7 mouse cellular contexts compared by ENCODE assay signal in the genomic region with DNA sequence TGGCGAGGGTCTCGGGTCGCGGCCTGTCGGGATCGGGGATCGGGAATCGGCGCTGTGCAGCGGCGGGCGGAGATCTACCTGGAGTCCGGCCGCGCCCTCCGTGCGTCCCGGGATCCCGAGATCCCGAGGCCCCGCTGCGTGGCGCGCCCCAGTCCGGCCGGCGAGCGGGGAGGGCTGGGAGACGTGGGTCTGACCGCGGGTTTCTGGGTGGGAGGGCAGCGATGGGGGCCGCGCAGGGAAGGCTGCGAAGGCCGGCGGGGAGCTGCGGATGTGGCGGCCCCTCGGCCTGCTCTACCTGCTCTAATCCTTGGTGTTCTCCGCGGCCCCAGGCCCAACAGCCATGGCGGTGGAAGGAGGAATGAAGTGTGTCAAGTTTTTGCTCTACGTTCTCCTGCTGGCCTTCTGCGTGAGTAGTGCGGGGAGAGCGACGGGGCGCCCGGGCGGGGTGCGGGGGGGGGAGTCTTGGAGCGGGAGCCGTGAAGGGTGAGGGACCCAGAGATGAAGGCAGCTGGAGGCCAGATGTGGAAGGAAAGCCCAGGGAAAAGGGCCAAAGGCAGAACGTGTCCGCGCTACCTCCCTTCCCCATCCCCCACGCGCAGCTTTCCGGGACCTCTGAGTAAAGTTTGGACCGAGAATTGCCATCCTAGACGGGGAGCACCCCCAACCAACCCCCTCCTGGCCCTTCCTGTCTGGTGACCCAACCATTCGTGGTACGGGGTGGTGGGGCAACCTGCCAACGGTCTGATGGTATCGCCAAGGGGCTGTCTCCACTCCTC. TPM values are rescaled to one million over a fixed set of nuclear protein-coding genes. Genes with fewer than 3 reads are reported as not detected.
A peak's percentile ranks its signal among the peaks of the same experiment; 100 is the strongest.
DNase-seq lines count a peak whose midpoint lies in the region; ATAC-seq and TF ChIP-seq lines count a peak whose summit lies in the region.

No protein-coding gene starts in this region.

- no peak for TF ChIP-seq CTCF in C2C12 (IDR thresholded peaks at IDR 0.05; ENCODE audit: control insufficient read depth, insufficient read depth, insufficient read length)
- TF ChIP-seq CTCF in embryonic fibroblast, embryonic 13.5 days (IDR thresholded peaks at IDR 0.05; ENCODE audit: borderline replicate concordance, insufficient read depth, low read length) = no peak

- no peak for ATAC-seq in limb, embryonic 12.5 days (ENCODE audit: insufficient number of reproducible peaks, insufficient read depth, low FRiP score, low TSS enrichment, low read depth)

- peak overlapping the region; percentile 78 for H3K4me2 ChIP-seq in limb, embryonic 12.5 days

- peaks cover 53% of the 10 kb centered on the region for H3K79me3 ChIP-seq in C2C12 (ENCODE audit: low read depth)

- peak overlapping the region; percentile 99 for H3ac ChIP-seq in C2C12 (ENCODE audit: control insufficient read depth, insufficient read length, low read depth)

- H3K4me1 ChIP-seq in embryonic fibroblast, embryonic 13.5 days (ENCODE audit: control insufficient read depth, insufficient read depth, low read length) = peaks cover 11% of the 10 kb centered on the region; the same call in 1 of the 2 replicates
- peaks cover 49% of the 10 kb centered on the region for H3K4me1 ChIP-seq in hindbrain, embryonic 10.5 days (replicated peaks)
- peaks cover 35% of the 10 kb centered on the region for H3K4me1 ChIP-seq in limb, embryonic 12.5 days (replicated peaks)
- H3K4me1 ChIP-seq in midbrain, embryonic 10.5 days = peaks cover 36% of the 10 kb centered on the region

- no peaks in the 10 kb centered on the region for H3K27me3 ChIP-seq in C2C12 (ENCODE audit: control insufficient read depth, insufficient read depth, insufficient read length)
- H3K27me3 ChIP-seq in hindbrain, embryonic 10.5 days (ENCODE audit: insufficient read depth, poor library complexity, severe bottlenecking) = peaks cover 28% of the 10 kb centered on the region
- H3K27me3 ChIP-seq in limb, embryonic 12.5 days = no peaks in the 10 kb centered on the region
- peaks cover 45% of the 10 kb centered on the region for H3K27me3 ChIP-seq in midbrain, embryonic 10.5 days (ENCODE audit: low read depth, poor library complexity, severe bottlenecking)

- peak; percentile 84 for DNase-seq in Muller cell, postnatal 12 days (ENCODE audit: inconsistent ontology term)
- DNase-seq in hindbrain, embryonic 10.5 days (ENCODE audit: low spot score) = peak; percentile 59
- peak; percentile 56 for DNase-seq in midbrain, embryonic 10.5 days (ENCODE audit: low spot score)
- peak; percentile 59 to 66 for DNase-seq in urinary bladder, postnatal 4 days (ENCODE audit: low spot score in 2 of 2)

- H3K9ac ChIP-seq in limb, embryonic 12.5 days (replicated peaks) = peak overlapping the region; percentile 95

- H3K27ac ChIP-seq in embryonic fibroblast, embryonic 13.5 days (ENCODE audit: insufficient read depth, low read length) = peak overlapping the region; percentile 97
- peak overlapping the region; percentile 94 for H3K27ac ChIP-seq in hindbrain, embryonic 10.5 days
- peak overlapping the region; percentile 96 for H3K27ac ChIP-seq in limb, embryonic 12.5 days
- H3K27ac ChIP-seq in midbrain, embryonic 10.5 days (replicated peaks) = peak overlapping the region; percentile 91

- peak overlapping the region; percentile 96 for H3K4me3 ChIP-seq in C2C12 (ENCODE audit: insufficient read depth, poor library complexity, severe bottlenecking)
- peak overlapping the region; percentile 94 for H3K4me3 ChIP-seq in embryonic fibroblast, embryonic 13.5 days (ENCODE audit: insufficient read depth, low read length)
- H3K4me3 ChIP-seq in hindbrain, embryonic 10.5 days = peak overlapping the region; percentile 90
- H3K4me3 ChIP-seq in limb, embryonic 12.5 days (replicated peaks) = peak overlapping the region; percentile 89
- peak overlapping the region; percentile 86 for H3K4me3 ChIP-seq in midbrain, embryonic 10.5 days

- TF ChIP-seq POLR2A in embryonic fibroblast, embryonic 13.5 days (IDR thresholded peaks at IDR 0.05; ENCODE audit: low read depth, low read length) = no peak; the same call in 1 of the 2 replicates

- H3K79me2 ChIP-seq in C2C12 (ENCODE audit: control insufficient read depth, insufficient read depth) = peaks cover 64% of the 10 kb centered on the region

- H3K9me3 ChIP-seq in hindbrain, embryonic 10.5 days = no peaks in the 10 kb centered on the region
- H3K9me3 ChIP-seq in limb, embryonic 12.5 days = no peaks in the 10 kb centered on the region
- H3K9me3 ChIP-seq in midbrain, embryonic 10.5 days (replicated peaks) = no peaks in the 10 kb centered on the region

- H3K36me3 ChIP-seq in C2C12 (ENCODE audit: control insufficient read depth, insufficient read depth) = peaks cover 40% of the 10 kb centered on the region
- peaks cover 30% of the 10 kb centered on the region for H3K36me3 ChIP-seq in hindbrain, embryonic 10.5 days
- peaks cover 37% of the 10 kb centered on the region for H3K36me3 ChIP-seq in limb, embryonic 12.5 days
- H3K36me3 ChIP-seq in midbrain, embryonic 10.5 days = peaks cover 17% of the 10 kb centered on the region; the same call in 1 of the 2 replicates

- WGBS in hindbrain, embryonic 10.5 days = 3% methylated on average over 66 of the region's 66 CpGs
- WGBS in limb, embryonic 12.5 days = under 1% methylated on average over 66 of the region's 66 CpGs
- 4% methylated on average over 61 of the region's 66 CpGs for WGBS in midbrain, embryonic 10.5 days

TF ChIP-seq in C2C12, 6 proteins besides CTCF, POLR2A, EP300 and RAD21:
- no peak for TF ChIP-seq MYOG (IDR thresholded peaks at IDR 0.05; ENCODE audit: control insufficient read depth, extremely low read depth, insufficient read length)
- TF ChIP-seq MAX (IDR thresholded peaks at IDR 0.05) = peak; percentile 18

RNA-seq across cellular contexts. Expression of a gene that starts 9.5 kb away (rescaled TPM):
- 2,043 TPM for polyA plus RNA-seq in C2C12 (2012; fragmentation: generic; extraction: Trizol)
- 686 and 779 TPM in 2 replicates for polyA plus RNA-seq in embryonic fibroblast, embryonic 13.5 days (2011; ENCODE audit: insufficient read length, low read depth, missing spikeins)
- polyA plus RNA-seq in hindbrain, embryonic 10.5 days (2016; fragmentation: Nextera tagmentation; extraction: Ambion mirVana) = 240 and 253 TPM in 2 replicates
- polyA plus RNA-seq in limb, embryonic 12.5 days (2016; fragmentation: Nextera tagmentation; extraction: Ambion mirVana) = 522 and 547 TPM in 2 replicates
- 195 and 196 TPM in 2 replicates for polyA plus RNA-seq in midbrain, embryonic 10.5 days (2016; fragmentation: Nextera tagmentation; extraction: Ambion mirVana)

RNA-seq across cellular contexts. Expression of a gene that starts 12.4 kb away (rescaled TPM):
- polyA plus RNA-seq in C2C12 (2012; fragmentation: generic; extraction: Trizol) = 12.6 TPM
- polyA plus RNA-seq in embryonic fibroblast, embryonic 13.5 days (2011; ENCODE audit: insufficient read length, low read depth, missing spikeins) = 5.5 and 7.7 TPM in 2 replicates
- 15.8 and 18.7 TPM in 2 replicates for polyA plus RNA-seq in hindbrain, embryonic 10.5 days (2016; fragmentation: Nextera tagmentation; extraction: Ambion mirVana)
- polyA plus RNA-seq in limb, embryonic 12.5 days (2016; fragmentation: Nextera tagmentation; extraction: Ambion mirVana) = 9.3 and 11.4 TPM in 2 replicates
- 13.3 and 14.9 TPM in 2 replicates for polyA plus RNA-seq in midbrain, embryonic 10.5 days (2016; fragmentation: Nextera tagmentation; extraction: Ambion mirVana)

RNA-seq across cellular contexts. Expression of a gene that starts 13.6 kb away (rescaled TPM):
- 204 TPM for polyA plus RNA-seq in C2C12 (2012; fragmentation: generic; extraction: Trizol)
- polyA plus RNA-seq in embryonic fibroblast, embryonic 13.5 days (2011; ENCODE audit: insufficient read length, low read depth, missing spikeins) = 80.5 and 91.4 TPM in 2 replicates
- polyA plus RNA-seq in hindbrain, embryonic 10.5 days (2016; fragmentation: Nextera tagmentation; extraction: Ambion mirVana) = 229 and 285 TPM in 2 replicates
- polyA plus RNA-seq in limb, embryonic 12.5 days (2016; fragmentation: Nextera tagmentation; extraction: Ambion mirVana) = 197 and 202 TPM in 2 replicates
- 216 and 236 TPM in 2 replicates for polyA plus RNA-seq in midbrain, embryonic 10.5 days (2016; fragmentation: Nextera tagmentation; extraction: Ambion mirVana)

RNA-seq across cellular contexts. Expression of a gene that starts 18.7 kb away (rescaled TPM):
- polyA plus RNA-seq in C2C12 (2012; fragmentation: generic; extraction: Trizol) = 17.0 TPM
- polyA plus RNA-seq in embryonic fibroblast, embryonic 13.5 days (2011; ENCODE audit: insufficient read length, low read depth, missing spikeins) = 16.3 and 19.4 TPM in 2 replicates
- polyA plus RNA-seq in hindbrain, embryonic 10.5 days (2016; fragmentation: Nextera tagmentation; extraction: Ambion mirVana) = 8.9 and 11.1 TPM in 2 replicates
- polyA plus RNA-seq in limb, embryonic 12.5 days (2016; fragmentation: Nextera tagmentation; extraction: Ambion mirVana) = 15.2 and 20.7 TPM in 2 replicates
- 9.5 and 10.5 TPM in 2 replicates for polyA plus RNA-seq in midbrain, embryonic 10.5 days (2016; fragmentation: Nextera tagmentation; extraction: Ambion mirVana)

RNA-seq across cellular contexts. Expression of a gene that starts 23.4 kb away (rescaled TPM):
- polyA plus RNA-seq in C2C12 (2012; fragmentation: generic; extraction: Trizol) = 100 TPM
- 16.9 and 22.1 TPM in 2 replicates for polyA plus RNA-seq in embryonic fibroblast, embryonic 13.5 days (2011; ENCODE audit: insufficient read length, low read depth, missing spikeins)
- 3.7 and 4.0 TPM in 2 replicates for polyA plus RNA-seq in hindbrain, embryonic 10.5 days (2016; fragmentation: Nextera tagmentation; extraction: Ambion mirVana)
- polyA plus RNA-seq in limb, embryonic 12.5 days (2016; fragmentation: Nextera tagmentation; extraction: Ambion mirVana) = 1.3 and 1.7 TPM in 2 replicates
- 1.7 and 1.9 TPM in 2 replicates for polyA plus RNA-seq in midbrain, embryonic 10.5 days (2016; fragmentation: Nextera tagmentation; extraction: Ambion mirVana)
